Mouse (Mus musculus) kidney, postnatal 36 days (tissue): ENCODE results near the gene Depp1.
A peak's percentile ranks its signal among the peaks of the same experiment; 100 is the strongest.

Experiments used
- DNase-seq, 2 experiments: peaks; one replicate each; pipeline ENCODE4 v3.0.0; 2021 to 2022; ENCODE audit warnings: mixed read lengths in 2 of 2

The Depp1 gene

GRCm38 (mm10) chr6:116649811-116650210 is 598 bp upstream of the Depp1 start:
- no peak for DNase-seq

- peak; percentile 70 to 81 for DNase-seq
Observed at GRCm38 (mm10) chr6:116651437-116652118, 1.2 kb downstream of the Depp1 start.

GRCm38 (mm10) chr6:116653191-116653590 is 2.8 kb downstream of the Depp1 start:
- DNase-seq: no peak

DNA sequence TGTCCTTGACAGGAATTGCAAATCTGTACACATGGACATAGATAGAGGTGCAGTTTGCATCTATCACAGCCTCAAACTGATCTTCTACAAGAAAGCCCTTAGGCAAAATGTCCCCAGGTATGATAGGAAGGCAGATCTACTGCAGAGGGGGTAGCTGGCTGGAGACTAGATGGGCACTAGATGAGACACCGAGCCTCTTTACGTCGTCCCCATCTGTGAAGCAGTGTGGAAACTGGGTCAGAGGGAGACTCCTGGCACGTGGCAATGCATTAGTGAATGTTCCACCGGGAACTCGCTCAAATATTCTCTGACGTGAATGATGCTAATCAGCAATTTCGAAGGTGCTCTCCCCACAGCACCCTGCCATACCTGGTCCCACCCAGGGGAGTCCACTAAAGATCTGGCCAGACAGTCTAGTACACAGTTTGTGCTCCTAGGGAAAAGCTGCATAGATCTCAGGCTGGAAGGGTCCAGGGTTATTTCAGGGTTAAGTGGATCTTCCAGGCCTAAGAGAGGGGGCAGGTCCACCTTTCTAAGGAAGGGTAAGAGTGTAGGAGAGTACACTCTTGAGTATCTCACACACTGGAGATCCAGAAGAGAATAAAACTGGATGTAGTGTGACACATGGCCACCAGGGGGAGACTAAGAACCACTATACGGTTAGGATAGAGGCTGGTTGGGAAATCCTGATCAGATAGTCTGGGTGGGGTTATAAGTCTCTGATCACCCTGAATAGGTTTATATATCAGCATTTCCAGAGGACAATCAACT is 3.5 kb downstream of the Depp1 start:
- DNase-seq: peak; percentile 62 to 81

GRCm38 (mm10) chr6:116663364-116663763 is 13.0 kb downstream of the Depp1 start:
- DNase-seq: no peak

GRCm38 (mm10) chr6:116664031-116664430 is 13.6 kb downstream of the Depp1 start:
- no peak for DNase-seq

GRCm38 (mm10) chr6:116664830-116665229 is 14.4 kb downstream of the Depp1 start:
- DNase-seq: no peak

DNA sequence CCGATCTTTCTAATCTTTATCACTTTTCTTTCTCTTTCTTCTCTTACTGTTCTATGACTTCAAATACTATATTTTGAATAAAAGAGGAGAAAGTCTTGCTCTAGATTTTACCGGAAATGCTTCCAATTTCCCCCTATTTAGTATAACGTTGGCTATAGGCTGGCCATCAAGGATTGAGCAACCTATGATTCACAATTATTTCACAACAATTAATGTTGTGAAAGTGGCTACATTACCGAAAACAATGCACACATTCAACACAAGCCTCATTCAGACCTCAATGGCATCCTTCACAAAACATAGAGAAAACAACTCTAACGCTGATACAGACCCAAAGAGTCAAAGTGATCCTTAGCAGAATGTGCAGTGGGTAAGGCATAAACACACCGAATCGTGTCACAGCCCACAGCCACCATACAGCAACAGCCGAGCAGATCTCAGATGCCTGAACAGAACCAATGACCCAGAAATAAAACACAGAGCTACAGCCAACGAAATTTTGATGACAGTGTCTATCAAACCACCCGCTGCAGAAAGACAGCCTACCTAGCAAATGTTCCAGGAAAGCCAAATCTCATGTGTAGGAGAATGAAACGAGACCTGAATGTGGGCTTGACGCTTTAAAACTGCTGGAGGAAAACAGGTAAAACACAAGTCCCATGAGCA is 15.8 kb downstream of the Depp1 start:
- no peak for DNase-seq

GRCm38 (mm10) chr6:116666892-116667291 is 16.5 kb downstream of the Depp1 start:
- DNase-seq: no peak

DNA sequence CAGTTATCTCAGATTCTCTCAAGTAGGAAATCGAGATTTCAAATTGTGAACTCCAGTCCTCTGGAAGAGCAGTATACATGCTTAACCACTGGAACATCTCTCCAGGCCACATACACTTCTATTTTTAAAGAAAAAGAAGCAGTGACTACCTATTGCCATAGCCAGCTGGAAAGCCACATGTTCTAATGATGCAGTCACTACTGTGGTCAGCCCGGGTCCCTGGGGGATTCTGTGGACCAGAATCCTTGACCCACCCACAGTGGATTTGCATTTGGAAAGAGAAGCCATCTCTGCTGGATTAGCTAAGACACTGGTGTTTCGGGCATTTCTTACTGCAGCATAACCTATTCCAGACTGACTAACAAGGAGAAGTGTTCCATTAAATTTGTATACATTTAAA is 17.0 kb downstream of the Depp1 start:
- DNase-seq: no peak

DNA sequence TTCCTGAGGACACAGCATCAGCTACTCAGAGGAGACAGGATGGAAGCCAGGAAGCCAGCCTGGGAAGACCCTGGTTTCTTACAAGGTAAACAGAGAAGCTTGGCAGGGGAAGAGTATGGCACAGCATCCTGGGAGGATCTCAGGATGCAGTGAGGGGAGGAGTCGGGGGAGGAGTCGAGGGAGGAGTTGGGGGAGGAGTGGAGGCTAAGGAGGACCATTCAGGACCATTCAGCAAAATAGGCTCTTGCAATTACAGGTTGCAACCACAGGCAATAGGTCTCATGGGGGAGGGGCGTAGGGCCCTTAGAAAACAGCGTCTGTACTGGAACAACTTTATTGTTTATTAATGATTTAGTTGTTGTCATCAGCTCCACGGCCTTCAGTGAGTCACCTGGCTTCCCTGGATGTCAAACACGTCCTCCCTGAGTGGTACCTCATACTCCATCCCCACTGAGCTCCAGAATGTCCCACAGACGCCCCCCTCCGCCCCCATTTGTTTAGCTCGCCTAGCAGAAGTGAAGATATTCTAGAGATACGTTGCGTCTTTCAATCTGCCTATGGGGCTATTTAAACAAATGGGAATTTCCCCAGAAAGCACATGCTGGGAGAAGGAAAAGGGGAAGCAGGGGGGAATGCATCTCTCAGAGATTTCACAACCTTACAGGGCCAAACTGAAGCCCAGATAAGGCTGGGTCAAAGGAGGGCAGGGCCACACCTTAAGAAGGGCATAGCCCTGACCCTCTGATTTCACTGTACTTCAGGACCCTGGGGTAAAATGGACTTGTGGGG is 18.5 kb downstream of the Depp1 start:
- no peak for DNase-seq

DNA sequence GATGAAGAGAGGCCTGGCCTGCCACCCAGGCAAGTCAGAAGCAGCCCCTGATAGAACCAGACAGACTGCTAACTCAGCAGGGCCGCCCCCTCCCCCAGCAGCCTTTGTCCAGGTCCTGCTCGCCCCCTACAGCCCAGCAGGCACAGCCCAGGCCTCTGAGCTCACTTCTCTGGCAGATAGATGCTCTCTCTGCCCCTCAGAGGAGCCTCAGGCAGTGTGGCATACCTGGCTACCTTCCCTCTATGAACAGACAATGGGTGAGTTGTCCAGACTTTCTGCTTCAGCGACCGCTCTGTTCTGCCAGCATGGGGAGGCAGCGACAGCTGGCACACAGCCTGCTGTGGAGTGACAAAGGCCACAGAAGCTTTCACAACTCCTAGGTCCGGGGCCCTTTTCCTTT is 19.7 kb downstream of the Depp1 start:
- peak in 1 of 2 experiments; percentile 59 for DNase-seq

- no peak for DNase-seq
Observed at GRCm38 (mm10) chr6:116671031-116671430, 20.6 kb downstream of the Depp1 start.

- no peak for DNase-seq
Observed at GRCm38 (mm10) chr6:116671768-116672167, 21.4 kb downstream of the Depp1 start.

DNA sequence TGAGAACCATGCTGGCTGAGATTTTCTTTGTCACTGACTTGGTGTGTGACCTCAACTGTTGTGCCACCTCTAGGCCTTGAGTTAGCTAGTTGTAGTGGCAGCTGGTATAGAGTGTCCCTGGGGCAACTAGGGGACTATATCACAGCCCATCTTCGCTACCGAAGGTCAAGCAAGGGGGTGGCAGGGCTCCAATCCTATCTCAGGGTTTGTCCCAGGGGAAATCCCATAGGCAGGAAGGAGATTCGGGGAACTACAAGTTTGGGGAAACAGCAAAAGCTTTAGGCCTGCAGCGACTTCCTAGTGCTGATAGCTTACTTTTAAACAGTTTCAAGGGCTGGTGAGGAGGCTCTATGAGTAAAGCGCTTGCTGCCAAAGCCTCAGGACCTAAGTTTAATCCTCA is 21.9 kb downstream of the Depp1 start:
- DNase-seq: no peak

GRCm38 (mm10) chr6:116673471-116674282 is 23.3 kb downstream of the Depp1 start, which contains the start of gene Rassf4:
TSS of gene Rassf4 (minus strand) at chr6:116673952.
- DNase-seq: peak; percentile 64 to 83

GRCm38 (mm10) chr6:116674283-116674886 is 24.0 kb downstream of the Depp1 start:
- no peak for DNase-seq

- DNase-seq: peak in 1 of 2 experiments; percentile 40
Observed at GRCm38 (mm10) chr6:116676355-116676913, 26.0 kb downstream of the Depp1 start.

DNA sequence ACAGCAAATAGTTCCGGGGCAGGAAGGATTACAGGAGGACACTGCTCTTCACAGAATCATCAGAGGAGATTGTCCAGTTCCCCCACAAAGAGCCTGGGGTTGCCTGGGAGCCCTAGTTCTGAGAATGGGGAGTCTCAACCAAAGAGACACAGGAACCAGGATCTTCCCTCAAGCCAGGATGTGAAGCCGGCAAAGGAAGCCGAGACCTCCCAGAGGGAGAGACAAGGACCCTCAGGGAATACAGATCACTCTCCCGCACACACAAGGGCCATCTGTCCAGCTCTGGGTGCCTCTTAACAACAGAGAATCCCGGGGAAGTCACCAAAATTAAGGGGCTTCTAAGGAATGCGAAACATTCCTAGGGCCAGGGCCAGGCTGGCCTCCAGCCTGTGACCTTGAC is 26.9 kb downstream of the Depp1 start:
- DNase-seq: no peak

DNA sequence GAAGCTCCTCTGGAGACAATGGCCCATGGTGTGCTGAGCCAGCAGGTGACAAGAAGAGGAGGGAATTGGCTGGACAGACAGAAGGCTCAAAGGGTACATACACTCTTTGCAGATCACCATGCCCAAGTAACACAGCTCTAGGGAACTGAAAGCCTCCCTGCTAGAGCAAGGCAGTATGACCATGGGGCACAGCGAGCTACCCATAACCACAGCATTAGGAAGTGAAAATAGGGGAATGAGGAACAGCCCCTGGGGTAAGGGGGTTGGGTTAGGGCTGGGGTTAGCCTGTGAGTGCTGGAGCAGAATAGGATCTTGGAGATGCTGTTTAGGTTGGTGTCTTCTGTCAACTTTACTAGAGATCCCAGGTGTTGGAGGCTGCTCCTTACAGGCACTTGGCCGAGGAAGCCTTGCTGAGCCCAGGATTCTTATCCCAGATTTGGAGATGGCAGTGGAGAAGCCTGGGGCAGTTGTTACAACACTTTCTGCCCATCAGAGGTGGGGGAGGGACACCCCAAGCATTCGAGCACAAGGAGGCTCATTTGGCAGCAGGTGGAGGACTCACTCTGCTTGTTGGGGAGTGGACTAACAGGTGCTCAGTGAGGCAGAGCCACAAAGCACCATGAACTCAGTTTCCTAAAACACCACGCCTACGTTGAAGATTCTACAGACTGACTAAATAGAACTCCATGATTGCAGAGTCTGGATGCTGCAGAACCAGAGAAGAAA is 29.3 kb downstream of the Depp1 start:
- no peak for DNase-seq
